ENCODE assay signal across 8 mouse cellular contexts in the genomic region with DNA sequence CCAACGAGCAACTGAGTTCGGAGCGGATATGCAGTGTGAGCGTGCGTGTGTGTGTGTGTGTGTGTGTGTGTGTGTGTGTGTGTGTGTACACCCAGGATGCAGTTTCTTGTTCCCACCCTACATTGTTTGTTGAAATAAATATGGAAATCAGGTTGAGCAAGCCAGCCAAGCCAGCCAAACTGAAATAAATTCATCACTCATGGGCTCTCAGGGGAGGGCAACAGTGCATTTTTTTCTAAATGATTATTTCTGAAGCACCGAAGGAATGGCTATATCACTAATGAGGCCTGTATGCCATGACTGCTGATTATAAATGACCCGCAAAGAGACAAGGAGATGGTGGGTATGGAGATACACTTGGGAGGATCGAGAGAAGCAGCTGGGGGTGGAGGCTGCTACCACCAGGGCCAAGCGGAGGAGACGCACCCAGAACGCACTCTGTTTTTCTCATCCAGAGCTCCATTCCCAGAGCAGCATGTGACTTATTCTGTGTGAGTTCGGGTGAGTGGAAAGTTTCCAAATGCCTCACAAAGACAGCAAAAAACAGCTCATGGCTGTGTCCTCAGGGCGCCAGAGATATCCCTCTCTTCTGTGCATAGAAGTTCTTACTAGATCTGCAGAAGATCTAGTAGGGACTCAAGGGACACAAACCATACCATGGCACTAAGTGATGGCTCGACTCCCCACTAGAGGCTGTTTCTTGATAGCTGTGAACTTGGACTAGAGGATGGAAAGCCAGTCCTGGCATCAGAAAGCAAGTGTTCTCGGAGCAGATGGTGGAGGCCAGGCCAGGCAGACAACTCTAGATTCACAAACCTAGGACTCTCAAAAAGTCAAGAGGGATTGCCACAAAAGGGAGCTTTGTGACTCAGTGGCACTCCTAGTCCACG.
DNase-seq lines count a peak whose midpoint lies in the region; ATAC-seq and TF ChIP-seq lines count a peak whose summit lies in the region.
"Had no signal": no experiment of that assay in that cellular context is flagged by ENCODE, and none has a peak within 500 bp of the region (broad histone marks: within the 10 kb centered on the region; RNA-seq: fewer than 3 reads in every experiment).

No protein-coding gene starts in this region.

- H3K9ac ChIP-seq in forebrain, embryonic 11.5 days (ENCODE audit: low read length) = no peak overlapping the region
- no peak overlapping the region for H3K9ac ChIP-seq in hindbrain, postnatal 0 days (replicated peaks; ENCODE audit: low read length)
- H3K9ac ChIP-seq: liver, embryonic 13.5 days had no signal

- 88% methylated on average over 16 of the region's 16 CpGs for WGBS in forebrain, embryonic 11.5 days
- WGBS in hindbrain, postnatal 0 days = 56% methylated on average over 16 of the region's 16 CpGs

- no peak overlapping the region for H3K4me3 ChIP-seq in forebrain, embryonic 11.5 days (ENCODE audit: low read depth, low read length)
- no peak overlapping the region for H3K4me3 ChIP-seq in hindbrain, postnatal 0 days (ENCODE audit: low read length)
- H3K4me3 ChIP-seq: liver, embryonic 13.5 days had no signal

- peaks cover 27% of the 10 kb centered on the region for H3K4me1 ChIP-seq in forebrain, embryonic 11.5 days (replicated peaks; ENCODE audit: control insufficient read depth, insufficient read depth, low read length)
- H3K4me1 ChIP-seq in hindbrain, postnatal 0 days (ENCODE audit: insufficient read depth, low read length) = peaks cover 4% of the 10 kb centered on the region

- ATAC-seq in forebrain, embryonic 11.5 days (replicated peaks; ENCODE audit: low FRiP score) = no peak
- peak; percentile 22; the same call in 1 of the 2 replicates for ATAC-seq in hindbrain, postnatal 0 days
- ATAC-seq in megakaryocyte-erythroid progenitor cell, adult 5-6 weeks (replicated peaks; ENCODE audit: low FRiP score, low TSS enrichment, poor library complexity, severe bottlenecking) = no peak

- DNase-seq in right cerebral cortex, adult 18-20 months = peak; percentile 23
- DNase-seq in right cerebral cortex, postnatal 25 days = no peak
- no peak for DNase-seq in forebrain, embryonic 11.5 days (ENCODE audit: low spot score)
- DNase-seq in hindbrain, postnatal 0 days (ENCODE audit: low spot score) = no peak
- no peak for DNase-seq in thymus, postnatal 4 days
- no peak for DNase-seq in adrenal gland, adult 2 months
- DNase-seq: liver, embryonic 13.5 days had no signal

- H3K27ac ChIP-seq in forebrain, embryonic 11.5 days (ENCODE audit: low read depth, low read length) = peak overlapping the region; percentile 50; the same call in 1 of the 2 replicates
- 0 out of 2 replicates have a peak overlapping the region, but pooled peaks have one; percentile 20 for H3K27ac ChIP-seq in hindbrain, postnatal 0 days
- H3K27ac ChIP-seq: liver, embryonic 13.5 days had no signal

- H3K36me3 ChIP-seq in forebrain, embryonic 11.5 days (ENCODE audit: control insufficient read depth, insufficient read depth, low read length) = no peaks in the 10 kb centered on the region
- H3K36me3 ChIP-seq in hindbrain, postnatal 0 days (ENCODE audit: insufficient read depth, low read length) = no peaks in the 10 kb centered on the region
- H3K36me3 ChIP-seq: liver, embryonic 13.5 days had no signal

- H3K4me2 ChIP-seq in forebrain, embryonic 11.5 days (ENCODE audit: low read depth, low read length, severe bottlenecking) = no peak overlapping the region
- no peak overlapping the region for H3K4me2 ChIP-seq in hindbrain, postnatal 0 days (ENCODE audit: low read depth, low read length)
- H3K4me2 ChIP-seq: liver, embryonic 13.5 days had no signal

- 0 out of 2 replicates have a peak, but pooled peaks have one; percentile 0 for TF ChIP-seq CTCF in hindbrain, postnatal 0 days (IDR thresholded peaks at IDR 0.05; ENCODE audit: low read depth)

- no peaks in the 10 kb centered on the region; the same call in 1 of the 2 replicates for H3K27me3 ChIP-seq in forebrain, embryonic 11.5 days (ENCODE audit: control insufficient read depth, insufficient read depth, low read length)
- H3K27me3 ChIP-seq in hindbrain, postnatal 0 days (ENCODE audit: insufficient read depth, low read length) = no peaks in the 10 kb centered on the region
- H3K27me3 ChIP-seq: liver, embryonic 13.5 days had no signal

- no peaks in the 10 kb centered on the region; the same call in 1 of the 2 replicates for H3K9me3 ChIP-seq in forebrain, embryonic 11.5 days (ENCODE audit: control insufficient read depth, low read length)
- H3K9me3 ChIP-seq in hindbrain, postnatal 0 days (ENCODE audit: low read length) = no peaks in the 10 kb centered on the region
- H3K9me3 ChIP-seq: liver, embryonic 13.5 days had no signal
